Mouse (Mus musculus): ENCODE results near the gene Col20a1. TPM values are rescaled to one million over a fixed set of nuclear protein-coding genes. Genes with fewer than 3 reads are reported as not detected.

The Col20a1 gene
- polyA plus RNA-seq (2016; fragmentation: Nextera tagmentation; extraction: Ambion mirVana): 1.8 TPM in 2 replicates

DNA sequence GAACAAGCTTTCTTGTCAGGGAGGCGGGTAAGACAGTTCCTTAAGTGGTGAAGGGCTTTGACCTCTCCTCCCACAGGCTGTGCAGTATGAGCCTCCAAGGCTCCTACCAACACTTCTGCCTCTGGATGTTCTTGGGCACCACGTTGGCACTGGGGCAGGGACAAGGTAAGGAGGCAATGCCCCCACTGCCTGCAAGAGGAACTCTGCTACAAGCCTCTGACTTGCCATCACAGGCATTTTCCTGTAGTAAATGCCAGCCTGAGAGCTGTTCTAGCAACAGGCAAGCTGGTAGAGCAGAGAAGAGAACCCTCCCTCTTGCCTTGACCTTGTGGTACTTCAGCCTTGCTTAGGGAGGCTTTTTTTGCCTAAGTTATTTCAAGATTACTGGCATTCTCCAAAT lies at the start of gene Col20a1:
TSS of gene Col20a1 (plus strand) at position 87 of the 400 bp plus-strand sequence.
- 52% methylated on average over 2 of the region's 2 CpGs for WGBS
- H3K9ac ChIP-seq: no peak within 1 kb of the TSS
- no peaks in the 10 kb centered on the region for H3K9me3 ChIP-seq
- H3K4me3 ChIP-seq: no peak within 1 kb of the TSS
- no peak for ATAC-seq (ENCODE audit: low FRiP score, low read depth)
- H3K27ac ChIP-seq: no peak within 1 kb of the TSS
- peaks cover 16% of the 10 kb centered on the region for H3K4me1 ChIP-seq
- no peaks in the 10 kb centered on the region for H3K27me3 ChIP-seq (replicated peaks)
- H3K36me3 ChIP-seq: peaks cover 18% of the 10 kb centered on the region
- no peak within 1 kb of the TSS for H3K4me2 ChIP-seq (replicated peaks)

GRCm38 (mm10) chr2:180940187-180940586 lies 46.1 kb upstream of the Col20a1 start:
- H3K27me3 ChIP-seq (replicated peaks): no peaks in the 10 kb centered on the region
- no peak overlapping the region for H3K27ac ChIP-seq
- no peak for ATAC-seq (ENCODE audit: low FRiP score, low read depth)
- H3K36me3 ChIP-seq: peaks cover 27% of the 10 kb centered on the region
- no peak overlapping the region for H3K4me2 ChIP-seq (replicated peaks)
- no peak overlapping the region for H3K9ac ChIP-seq
- no peaks in the 10 kb centered on the region for H3K9me3 ChIP-seq
- no peaks in the 10 kb centered on the region for H3K4me1 ChIP-seq
- H3K4me3 ChIP-seq: no peak overlapping the region

- no peaks in the 10 kb centered on the region for H3K4me1 ChIP-seq
- H3K4me2 ChIP-seq (replicated peaks): no peak overlapping the region
- ATAC-seq (ENCODE audit: low FRiP score, low read depth): no peak
- H3K36me3 ChIP-seq: peaks cover 23% of the 10 kb centered on the region
- no peaks in the 10 kb centered on the region for H3K27me3 ChIP-seq (replicated peaks)
- no peak overlapping the region for H3K4me3 ChIP-seq
- H3K9ac ChIP-seq: no peak overlapping the region
- H3K27ac ChIP-seq: no peak overlapping the region
- H3K9me3 ChIP-seq: no peaks in the 10 kb centered on the region
Measured at GRCm38 (mm10) chr2:180941869-180942268, 44.5 kb upstream of the Col20a1 start.

- H3K4me2 ChIP-seq (replicated peaks): no peak overlapping the region
- H3K36me3 ChIP-seq: no peaks in the 10 kb centered on the region; the same call in 1 of the 2 replicates
- H3K9ac ChIP-seq: no peak overlapping the region
- no peak overlapping the region for H3K4me3 ChIP-seq
- H3K4me1 ChIP-seq: peaks cover 31% of the 10 kb centered on the region
- 26% methylated on average over 1 of the region's 1 CpGs for WGBS
- no peaks in the 10 kb centered on the region for H3K27me3 ChIP-seq (replicated peaks)
- no peak overlapping the region for H3K27ac ChIP-seq
- ATAC-seq (ENCODE audit: low FRiP score, low read depth): no peak
- no peaks in the 10 kb centered on the region for H3K9me3 ChIP-seq
Measured at GRCm38 (mm10) chr2:180949947-180950346, 36.4 kb upstream of the Col20a1 start.

DNA sequence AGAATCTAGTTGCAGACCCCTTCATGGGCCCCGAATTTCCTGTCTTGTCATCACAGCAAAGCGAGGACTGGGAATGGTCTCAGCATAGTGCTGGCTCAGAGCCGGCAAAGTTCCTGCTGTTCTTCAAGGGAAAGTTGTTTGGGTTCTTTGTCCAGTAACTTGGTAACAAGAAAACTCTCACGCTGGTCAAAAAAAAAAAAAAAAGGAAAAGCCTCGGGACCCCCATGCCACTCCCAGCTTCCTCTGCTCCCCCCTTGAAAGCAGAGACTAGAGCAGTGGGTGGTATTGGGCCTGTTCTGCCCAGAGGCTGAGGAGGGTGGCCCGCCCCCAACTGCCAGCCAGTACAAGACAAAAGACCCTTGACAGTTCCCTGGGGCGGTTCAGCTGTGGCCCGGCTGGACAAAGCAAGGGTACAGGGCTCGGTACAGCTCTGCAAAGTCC lies 33.6 kb upstream of the Col20a1 start:
- H3K4me1 ChIP-seq: peaks cover 31% of the 10 kb centered on the region
- peak overlapping the region; percentile 83 for H3K4me2 ChIP-seq (replicated peaks)

DNA sequence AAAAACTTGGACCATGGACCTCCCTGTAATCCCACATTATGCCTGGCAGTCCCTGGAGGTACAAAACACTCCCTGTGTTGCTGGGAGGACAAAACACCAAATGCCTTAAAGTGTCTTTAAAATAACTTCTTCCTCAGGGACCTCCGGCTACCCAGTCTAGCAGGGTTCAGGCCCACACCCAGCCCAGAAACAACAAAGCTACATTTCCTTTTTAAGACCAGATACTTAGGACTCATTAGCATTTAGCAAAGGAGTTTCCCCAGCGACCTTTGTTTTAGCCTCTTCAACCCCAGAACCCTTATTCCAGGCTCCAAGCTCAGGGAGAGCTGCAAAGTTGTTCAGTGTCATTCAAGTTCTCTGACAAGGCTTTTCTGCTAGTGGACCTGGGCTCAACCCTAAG lies 32.7 kb upstream of the Col20a1 start:
- Histone ChIP-seq H3K27me3 (replicated peaks) (peaks cover 2% of the 10 kb centered on the region; the same call in 1 of the 2 replicates), H3K4me3 (peak overlapping the region; percentile 67), H3K9ac (peak overlapping the region; percentile 81), H3K36me3 (no peaks in the 10 kb centered on the region), H3K4me2 (replicated peaks) (peak overlapping the region; percentile 83), H3K9me3 (no peaks in the 10 kb centered on the region), H3K27ac (peak overlapping the region; percentile 96), H3K4me1 (peaks cover 31% of the 10 kb centered on the region)
- 9% methylated on average over 2 of the region's 2 CpGs for WGBS
- no peak for ATAC-seq (ENCODE audit: low FRiP score, low read depth)

More for the DNA sequence above, 33.6 kb upstream of the Col20a1 start:
- no peaks in the 10 kb centered on the region; the same call in 1 of the 2 replicates for H3K36me3 ChIP-seq
- H3K27ac ChIP-seq: peak overlapping the region; percentile 96
- H3K9ac ChIP-seq: peak overlapping the region; percentile 81
- peak; percentile 30 for ATAC-seq (ENCODE audit: low FRiP score, low read depth)
- 5% methylated on average over 9 of the region's 9 CpGs for WGBS
- H3K9me3 ChIP-seq: no peaks in the 10 kb centered on the region
- H3K27me3 ChIP-seq (replicated peaks): peaks cover 2% of the 10 kb centered on the region; the same call in 1 of the 2 replicates
- peak overlapping the region; percentile 67 for H3K4me3 ChIP-seq

GRCm38 (mm10) chr2:180954061-180955047 lies 32.0 kb upstream of the Col20a1 start, which contains the start of gene Nkain4:
Gene Nkain4 (minus strand): TSS chr2:180954699.
- peaks cover 2% of the 10 kb centered on the region; the same call in 1 of the 2 replicates for H3K27me3 ChIP-seq (replicated peaks)
- H3K9me3 ChIP-seq: no peaks in the 10 kb centered on the region
- under 1% methylated on average over 52 of the region's 52 CpGs for whole genome bisulfite sequencing
- peak within 1 kb of the TSS; percentile 83 for H3K4me2 ChIP-seq (replicated peaks)
- H3K4me1 ChIP-seq: peaks cover 31% of the 10 kb centered on the region
- H3K27ac ChIP-seq: peak within 1 kb of the TSS; percentile 96
- no peaks in the 10 kb centered on the region for H3K36me3 ChIP-seq
- H3K9ac ChIP-seq: peak within 1 kb of the TSS; percentile 81
- peak; percentile 93 for ATAC-seq (ENCODE audit: low FRiP score, low read depth)
- H3K4me3 ChIP-seq: peak within 1 kb of the TSS; percentile 67

- no peaks in the 10 kb centered on the region for H3K9me3 ChIP-seq
- no peak overlapping the region for H3K9ac ChIP-seq
- H3K4me3 ChIP-seq: no peak overlapping the region
- no peaks in the 10 kb centered on the region for H3K36me3 ChIP-seq
- H3K4me1 ChIP-seq: no peaks in the 10 kb centered on the region
- peaks cover 2% of the 10 kb centered on the region; the same call in 1 of the 2 replicates for H3K27me3 ChIP-seq (replicated peaks)
- no peak for ATAC-seq (ENCODE audit: low FRiP score, low read depth)
- H3K27ac ChIP-seq: no peak overlapping the region
- no peak overlapping the region for H3K4me2 ChIP-seq (replicated peaks)
- 78% methylated on average over 7 of the region's 7 CpGs for WGBS
Measured at GRCm38 (mm10) chr2:180959605-180960004, 26.7 kb upstream of the Col20a1 start.

DNA sequence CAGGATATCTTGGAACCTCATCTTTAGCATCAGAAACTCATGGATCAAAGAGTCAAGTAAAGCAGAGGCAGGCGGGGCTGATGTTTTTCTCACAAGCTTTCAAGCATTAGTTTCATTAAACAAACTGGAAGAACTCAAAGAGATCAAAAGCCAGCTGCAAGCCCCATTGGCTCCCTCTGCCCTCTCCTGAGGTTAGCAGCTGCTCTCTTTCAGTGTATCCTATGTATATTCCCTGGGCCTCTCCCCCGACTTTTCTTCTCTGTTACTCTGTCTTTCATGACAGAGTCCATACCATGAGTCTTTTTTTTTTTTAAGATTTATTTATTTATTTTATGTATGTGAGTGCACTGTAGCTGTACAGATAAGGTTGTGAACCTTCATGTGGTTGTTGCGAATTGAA lies 26.1 kb upstream of the Col20a1 start:
- no peak overlapping the region for H3K4me2 ChIP-seq (replicated peaks)
- H3K4me3 ChIP-seq: no peak overlapping the region
- H3K36me3 ChIP-seq: no peaks in the 10 kb centered on the region
- H3K27me3 ChIP-seq (replicated peaks): peaks cover 2% of the 10 kb centered on the region; the same call in 1 of the 2 replicates
- H3K9me3 ChIP-seq: no peaks in the 10 kb centered on the region
- ATAC-seq (ENCODE audit: low FRiP score, low read depth): no peak
- no peak overlapping the region for H3K9ac ChIP-seq
- 82% methylated on average over 3 of the region's 3 CpGs for WGBS
- no peak overlapping the region for H3K27ac ChIP-seq
- H3K4me1 ChIP-seq: no peaks in the 10 kb centered on the region

DNA sequence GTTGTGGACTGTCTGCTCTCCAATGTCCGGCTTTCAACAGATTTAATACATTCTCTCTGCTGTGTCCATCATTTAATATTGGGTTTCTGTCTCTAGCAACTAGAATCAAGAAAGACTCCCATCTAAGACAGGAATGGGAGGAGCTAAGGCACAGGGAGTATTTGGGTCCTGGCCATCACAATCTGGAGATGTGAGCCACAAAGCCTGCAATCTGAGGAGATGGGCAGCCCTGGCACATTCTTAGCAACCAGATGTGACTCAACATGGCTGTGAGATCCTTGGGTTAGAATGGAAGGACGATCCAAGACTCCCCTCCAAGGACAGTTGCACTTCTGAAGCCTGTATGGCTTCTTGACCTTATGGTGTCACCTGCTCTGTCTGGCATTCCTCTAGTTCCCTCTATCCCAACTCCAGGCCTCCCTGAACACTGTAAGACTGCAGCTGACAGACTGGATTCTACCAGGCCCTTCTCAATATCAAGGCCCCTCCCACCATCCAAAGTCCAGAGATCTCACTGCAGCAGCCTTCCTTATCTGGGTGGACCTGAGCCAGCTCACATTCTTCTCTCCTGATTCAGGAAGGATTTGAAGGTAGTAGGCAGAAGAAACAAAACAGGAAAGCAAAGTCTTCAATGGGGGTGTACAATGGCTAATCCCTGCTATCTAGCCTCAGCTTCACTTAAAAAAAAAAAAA lies 23.6 kb upstream of the Col20a1 start:
- no peaks in the 10 kb centered on the region for H3K36me3 ChIP-seq
- no peak overlapping the region for H3K27ac ChIP-seq
- no peak overlapping the region for H3K4me2 ChIP-seq (replicated peaks)
- H3K9me3 ChIP-seq: no peaks in the 10 kb centered on the region
- no peaks in the 10 kb centered on the region for H3K27me3 ChIP-seq (replicated peaks)
- ATAC-seq (ENCODE audit: low FRiP score, low read depth): no peak
- 78% methylated on average over 2 of the region's 2 CpGs for WGBS
- H3K4me1 ChIP-seq: peaks cover 8% of the 10 kb centered on the region
- no peak overlapping the region for H3K9ac ChIP-seq
- no peak overlapping the region for H3K4me3 ChIP-seq

DNA sequence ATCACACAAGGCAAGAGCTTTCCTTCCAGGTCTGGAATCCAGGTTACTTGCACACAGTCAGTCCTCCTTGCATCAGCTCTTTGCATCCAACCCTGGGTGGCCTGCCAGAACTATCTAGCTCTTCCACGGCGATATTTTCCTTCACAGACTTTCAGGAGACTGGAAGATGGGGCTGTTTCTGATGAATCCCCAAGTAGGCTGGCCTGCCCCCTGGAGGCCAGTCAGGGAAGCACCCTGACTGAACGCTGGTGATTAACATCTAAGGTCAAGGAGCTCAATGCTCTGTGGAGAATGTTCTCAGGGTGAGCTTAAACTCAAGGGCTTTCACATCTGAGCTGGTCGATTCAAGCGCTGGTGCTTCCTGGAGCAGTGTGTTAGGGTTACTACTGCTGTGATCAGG lies 22.4 kb upstream of the Col20a1 start:
- 0 out of 2 replicates have a peak, but pooled peaks have one; percentile 26 for ATAC-seq (ENCODE audit: low FRiP score, low read depth)
- no peak overlapping the region for H3K4me3 ChIP-seq
- 3% methylated on average over 5 of the region's 5 CpGs for WGBS
- no peaks in the 10 kb centered on the region for H3K27me3 ChIP-seq (replicated peaks)
- H3K27ac ChIP-seq: no peak overlapping the region
- no peak overlapping the region for H3K9ac ChIP-seq
- H3K4me1 ChIP-seq: peaks cover 18% of the 10 kb centered on the region
- H3K9me3 ChIP-seq: no peaks in the 10 kb centered on the region
- no peak overlapping the region for H3K4me2 ChIP-seq (replicated peaks)
- H3K36me3 ChIP-seq: no peaks in the 10 kb centered on the region; the same call in 1 of the 2 replicates
